Mouse (Mus musculus): ENCODE results near the gene Ids.

- no peak for TF ChIP-seq POLR2A (IDR thresholded peaks at IDR 0.05; ENCODE audit: low read depth, low read length)
- no peak for TF ChIP-seq CTCF (IDR thresholded peaks at IDR 0.05; ENCODE audit: extremely low read depth, insufficient read depth, insufficient read length, insufficient replicate concordance)
Observed at GRCm38 (mm10) chrX:70319254-70319653, 45.6 kb downstream of the Ids start.

All from spleen, adult 2 months (tissue).